Mouse (Mus musculus) limb, embryonic 14.5 days (tissue): Measurements from ENCODE around the gene Alk. TPM values are rescaled to one million over a fixed set of nuclear protein-coding genes. Genes with fewer than 3 reads are reported as not detected.

ENCODE experiments used
- ATAC-seq: fragments of 200-750 bp; cut with Nextera tagmentation; 2 replicates; pipeline ENCODE4 v1.8.0; 2017; ENCODE audit warnings: low read depth, moderate number of reproducible peaks, moderate TSS enrichment; ENCODE audit not compliant: low FRiP score
- DNase-seq: peaks from one replicate; pipeline ENCODE4 v3.0.0-alpha.2; 2015; ENCODE audit warnings: low spot score
- H3K27ac ChIP-seq: fragments of 300-500 bp; sonication (generic); replicated peaks from 2 replicates; pipeline ENCODE4 v1.5.1; 2014; ENCODE audit warnings: low read depth, mild to moderate bottlenecking, low read length, moderate library complexity, mixed read lengths
- H3K27me3 ChIP-seq: fragments of 300-500 bp; sonication (generic); 2 replicates; pipeline ENCODE4 v1.6.1; 2014; ENCODE audit warnings: low read length, mixed read lengths; ENCODE audit not compliant: control insufficient read depth, insufficient read depth
- H3K36me3 ChIP-seq: fragments of 300-500 bp; sonication (generic); 2 replicates; pipeline ENCODE4 v1.6.1; 2014; ENCODE audit warnings: mild to moderate bottlenecking, low read length, moderate library complexity, mixed read lengths; ENCODE audit not compliant: control insufficient read depth, insufficient read depth
- H3K4me1 ChIP-seq: fragments of 300-500 bp; sonication (generic); 2 replicates; pipeline ENCODE4 v1.6.1; 2014; ENCODE audit warnings: antibody characterized with exemption, low read length, mixed read lengths; ENCODE audit not compliant: control insufficient read depth, insufficient read depth
- H3K4me2 ChIP-seq: fragments of 300-500 bp; sonication (generic); replicated peaks from 2 replicates; pipeline ENCODE4 v1.6.1; 2014; ENCODE audit warnings: low read depth, mild to moderate bottlenecking, low read length, moderate library complexity; ENCODE audit not compliant: severe bottlenecking
- H3K4me3 ChIP-seq: fragments of 300-500 bp; sonication (generic); replicated peaks from 2 replicates; pipeline ENCODE4 v1.5.1; 2014; ENCODE audit warnings: low read length
- H3K9ac ChIP-seq: fragments of 300-500 bp; sonication (generic); 2 replicates; pipeline ENCODE4 v1.6.1; 2014; ENCODE audit warnings: mild to moderate bottlenecking, low read depth, low read length, moderate library complexity; ENCODE audit not compliant: severe bottlenecking
- H3K9me3 ChIP-seq: fragments of 300-500 bp; sonication (generic); 2 replicates; pipeline ENCODE4 v1.6.1; 2016; ENCODE audit warnings: low read length; ENCODE audit not compliant: control insufficient read depth
- POLR2A ChIP-seq: fragments of 200-500 bp; IDR thresholded peaks from 2 replicates; pipeline ENCODE4 v1.8.0; 2012; ENCODE audit warnings: inconsistent platforms, mild to moderate bottlenecking, moderate library complexity, borderline replicate concordance; ENCODE audit not compliant: insufficient read depth, insufficient read length; ENCODE audit errors: extremely low read depth
- WGBS: fragments of 180-500 bp; shearing (Covaris S2); extraction: QIAGEN DNeasy Blood & Tissue Kit; methylation state at CpG from one replicate; pipeline ENCODE4 v1.1.7; 2014; 5-methylcytosine and 5-hydroxymethylcytosine counted together
- polyA plus RNA-seq, 2 experiments: library from polyadenylated mRNA; depleted of rRNA in 1 of 2; stranded (reverse) in 1 of 2; unstranded in 1 of 2; fragments of >200 nt; fragmentation: Nextera tagmentation in 1 of 2; extraction: Ambion mirVana in 1 of 2; gene quantifications; 2 replicates each; pipeline versions ENCODE4 v1.2.1 to v1.2.3; 2012 to 2014

The Alk gene
- polyA plus RNA-seq, 2 experiments = 0.43 to 0.45 TPM

- Histone ChIP-seq H3K4me3 (no peak overlapping the region), H3K9me3 (no peaks in the 10 kb centered on the region)
- TF ChIP-seq POLR2A = no peak
These were observed 35.0 kb upstream of the Alk start for GRCm38 (mm10) chr17:72639400-72639799.

GRCm38 (mm10) chr17:72606251-72606650 lies 1.8 kb upstream of the Alk start:
- ATAC-seq = no peak
- no peak for TF ChIP-seq POLR2A
- H3K9me3 ChIP-seq = no peaks in the 10 kb centered on the region

More at GRCm38 (mm10) chr17:72639400-72639799, 35.0 kb upstream of the Alk start:
- no peaks in the 10 kb centered on the region for H3K27me3 ChIP-seq
- H3K4me2 ChIP-seq = no peak overlapping the region
- no peak overlapping the region for H3K9ac ChIP-seq
- H3K4me1 ChIP-seq = no peaks in the 10 kb centered on the region; the same call in 1 of the 2 replicates
- WGBS = 77% methylated on average over 7 of the region's 7 CpGs
- no peak for DNase-seq
- no peak overlapping the region for H3K27ac ChIP-seq
- ATAC-seq = no peak
- no peaks in the 10 kb centered on the region for H3K36me3 ChIP-seq

GRCm38 (mm10) chr17:72603886-72604609 lies 379 bp downstream of the Alk start:
- H3K9ac ChIP-seq = no peak overlapping the region
- peak overlapping the region; percentile 81 for H3K4me2 ChIP-seq
- WGBS = 4% methylated on average over 40 of the region's 51 CpGs
- ATAC-seq (0 out of 2 replicates have a peak, but pooled peaks have one; percentile 5), DNase-seq (no peak)
- no peak for TF ChIP-seq POLR2A
- H3K36me3 ChIP-seq = no peaks in the 10 kb centered on the region
- peaks cover 35% of the 10 kb centered on the region for H3K27me3 ChIP-seq
- no peaks in the 10 kb centered on the region for H3K9me3 ChIP-seq
- no peak overlapping the region for H3K27ac ChIP-seq
- H3K4me1 ChIP-seq = peaks cover 4% of the 10 kb centered on the region; the same call in 1 of the 2 replicates
- peak overlapping the region; percentile 47 for H3K4me3 ChIP-seq

More at GRCm38 (mm10) chr17:72606251-72606650, 1.8 kb upstream of the Alk start:
- H3K27me3 ChIP-seq = peaks cover 35% of the 10 kb centered on the region
- H3K4me1 ChIP-seq = peaks cover 4% of the 10 kb centered on the region; the same call in 1 of the 2 replicates
- H3K36me3 ChIP-seq = no peaks in the 10 kb centered on the region
- peak; percentile 90 for DNase-seq
- no peak overlapping the region for H3K4me3 ChIP-seq
- no peak overlapping the region for H3K27ac ChIP-seq
- no peak overlapping the region for H3K9ac ChIP-seq
- WGBS = 8% methylated on average over 4 of the region's 4 CpGs
- no peak overlapping the region for H3K4me2 ChIP-seq

DNA sequence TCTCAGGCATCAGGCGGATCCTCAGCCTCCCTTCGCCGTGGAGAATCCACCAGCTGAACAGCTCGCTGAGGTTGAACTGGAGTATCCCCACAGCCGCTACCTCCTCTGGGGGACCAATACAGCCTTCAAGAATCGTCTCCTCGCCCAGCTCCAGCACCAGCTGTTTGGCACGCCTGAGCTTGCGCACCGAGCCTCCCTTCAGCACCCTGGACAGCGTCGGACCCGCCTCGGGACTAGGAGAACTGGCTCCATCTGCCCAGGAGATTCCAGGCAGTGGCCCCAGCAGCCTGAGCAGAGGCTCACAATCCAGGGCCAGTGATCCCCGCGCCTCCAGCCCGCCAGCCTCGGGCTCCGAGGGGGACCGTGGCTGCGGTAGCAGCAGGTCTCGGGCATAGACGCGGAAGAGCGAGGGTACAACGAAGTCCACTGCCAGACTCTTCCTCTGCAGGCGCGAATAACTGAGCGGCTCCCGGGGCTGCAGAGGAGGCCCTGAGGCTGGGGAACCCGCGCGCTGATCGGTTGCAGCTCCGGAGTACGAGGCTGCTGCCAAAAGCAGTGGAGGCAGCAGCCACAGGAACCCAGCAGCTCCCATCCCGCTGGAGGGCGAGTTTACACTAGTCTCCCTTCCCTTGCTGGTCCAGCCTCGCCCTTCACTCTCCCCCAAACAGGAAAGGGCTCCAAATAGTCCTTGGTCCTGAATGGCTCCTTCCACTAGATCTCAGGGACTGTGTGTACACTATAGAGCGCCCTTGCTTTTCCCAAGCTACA lies 1.1 kb downstream of the Alk start:
- DNase-seq = peak; percentile 83
- Histone ChIP-seq H3K4me3 (peak overlapping the region; percentile 22), H3K27ac (no peak overlapping the region), H3K9me3 (no peaks in the 10 kb centered on the region), H3K4me1 (peaks cover 4% of the 10 kb centered on the region; the same call in 1 of the 2 replicates), H3K9ac (no peak overlapping the region), H3K27me3 (peaks cover 35% of the 10 kb centered on the region), H3K4me2 (peak overlapping the region; percentile 43), H3K36me3 (no peaks in the 10 kb centered on the region)
- WGBS = 3% methylated on average over 39 of the region's 40 CpGs
- TF ChIP-seq POLR2A = no peak
- peak; percentile 53; the same call in 1 of the 2 replicates for ATAC-seq

- no peak for TF ChIP-seq POLR2A
- Histone ChIP-seq H3K27ac (no peak overlapping the region), H3K4me1 (peaks cover 4% of the 10 kb centered on the region; the same call in 1 of the 2 replicates), H3K4me2 (no peak overlapping the region), H3K36me3 (no peaks in the 10 kb centered on the region), H3K9me3 (no peaks in the 10 kb centered on the region), H3K27me3 (peaks cover 35% of the 10 kb centered on the region), H3K9ac (no peak overlapping the region), H3K4me3 (no peak overlapping the region)
- ATAC-seq = no peak
- no peak for DNase-seq
- WGBS = 87% methylated on average over 5 of the region's 5 CpGs
These were observed 3.6 kb downstream of the Alk start for GRCm38 (mm10) chr17:72600806-72601205.
